Mouse (Mus musculus): ENCODE data around the gene 2410002F23Rik. TPM values are rescaled to one million over a fixed set of nuclear protein-coding genes. Genes with fewer than 3 reads are reported as not detected.
A peak's percentile ranks its signal among the peaks of the same experiment; 100 is the strongest.

The 2410002F23Rik gene
- polyA plus RNA-seq, 1 experiment from 2014 or later, result 264 TPM

GRCm38 (mm10) chr7:44254930-44255329 is 8.4 kb downstream of the 2410002F23Rik start:
- ATAC-seq, result no peak
- no peak overlapping the region for H3K9ac ChIP-seq (replicated peaks; ENCODE audit: low read depth, low read length)
- H3K4me3 ChIP-seq (replicated peaks; ENCODE audit: low read length), result no peak overlapping the region
- H3K4me2 ChIP-seq (ENCODE audit: low read length), result no peak overlapping the region
- H3K27ac ChIP-seq (ENCODE audit: low read length), result no peak overlapping the region
- 82% methylated on average over 6 of the region's 6 CpGs for WGBS
- H3K36me3 ChIP-seq (ENCODE audit: control insufficient read depth, insufficient read depth), result peaks cover 15% of the 10 kb centered on the region
- no peaks in the 10 kb centered on the region for H3K27me3 ChIP-seq (replicated peaks; ENCODE audit: control insufficient read depth, insufficient read depth, low read length)
- H3K4me1 ChIP-seq (replicated peaks; ENCODE audit: control insufficient read depth, insufficient read depth, low read length), result 0 out of 2 replicates have a peak, but pooled peaks cover 3% of the 10 kb centered on the region
- H3K9me3 ChIP-seq (ENCODE audit: control insufficient read depth, low read length), result no peaks in the 10 kb centered on the region

- Histone ChIP-seq H3K9ac (replicated peaks; ENCODE audit: low read depth, low read length) (no peak within 1 kb of the TSS), H3K9me3 (ENCODE audit: control insufficient read depth, low read length) (no peaks in the 10 kb centered on the region), H3K4me1 (replicated peaks; ENCODE audit: control insufficient read depth, insufficient read depth, low read length) (0 out of 2 replicates have a peak, but pooled peaks cover 3% of the 10 kb centered on the region), H3K27me3 (replicated peaks; ENCODE audit: control insufficient read depth, insufficient read depth, low read length) (peaks cover 4% of the 10 kb centered on the region; the same call in 1 of the 2 replicates), H3K36me3 (ENCODE audit: control insufficient read depth, insufficient read depth) (peaks cover 7% of the 10 kb centered on the region), H3K4me2 (ENCODE audit: low read length) (no peak within 1 kb of the TSS), H3K4me3 (replicated peaks; ENCODE audit: low read length) (no peak within 1 kb of the TSS), H3K27ac (ENCODE audit: low read length) (no peak within 1 kb of the TSS)
- no peak for ATAC-seq
- 79% methylated on average over 4 of the region's 4 CpGs for WGBS
Observed at GRCm38 (mm10) chr7:44257278-44257677, 10.8 kb downstream of the 2410002F23Rik start, which contains the start of gene Acp4. Acp4 (minus strand) TSS chr7:44257378.

GRCm38 (mm10) chr7:44260410-44260809 is 13.9 kb downstream of the 2410002F23Rik start:
- H3K27me3 ChIP-seq (replicated peaks; ENCODE audit: control insufficient read depth, insufficient read depth, low read length), result peaks cover 4% of the 10 kb centered on the region; the same call in 1 of the 2 replicates
- H3K36me3 ChIP-seq (ENCODE audit: control insufficient read depth, insufficient read depth), result no peaks in the 10 kb centered on the region
- H3K27ac ChIP-seq (ENCODE audit: low read length), result no peak overlapping the region
- no peak overlapping the region for H3K4me2 ChIP-seq (ENCODE audit: low read length)
- H3K4me3 ChIP-seq (replicated peaks; ENCODE audit: low read length), result no peak overlapping the region
- H3K4me1 ChIP-seq (replicated peaks; ENCODE audit: control insufficient read depth, insufficient read depth, low read length), result peaks cover 6% of the 10 kb centered on the region
- WGBS, result 74% methylated on average over 6 of the region's 6 CpGs
- ATAC-seq, result no peak
- no peak overlapping the region for H3K9ac ChIP-seq (replicated peaks; ENCODE audit: low read depth, low read length)
- H3K9me3 ChIP-seq (ENCODE audit: control insufficient read depth, low read length), result no peaks in the 10 kb centered on the region

GRCm38 (mm10) chr7:44261147-44261546 is 14.6 kb downstream of the 2410002F23Rik start, which contains the start of gene Gm15517:
Gm15517 (plus strand) TSS chr7:44261447.
- Histone ChIP-seq H3K27me3 (replicated peaks; ENCODE audit: control insufficient read depth, insufficient read depth, low read length) (peaks cover 4% of the 10 kb centered on the region; the same call in 1 of the 2 replicates), H3K36me3 (ENCODE audit: control insufficient read depth, insufficient read depth) (no peaks in the 10 kb centered on the region), H3K4me1 (replicated peaks; ENCODE audit: control insufficient read depth, insufficient read depth, low read length) (peaks cover 6% of the 10 kb centered on the region), H3K9ac (replicated peaks; ENCODE audit: low read depth, low read length) (no peak within 1 kb of the TSS), H3K4me2 (ENCODE audit: low read length) (no peak within 1 kb of the TSS), H3K9me3 (ENCODE audit: control insufficient read depth, low read length) (no peaks in the 10 kb centered on the region), H3K27ac (ENCODE audit: low read length) (no peak within 1 kb of the TSS), H3K4me3 (replicated peaks; ENCODE audit: low read length) (no peak within 1 kb of the TSS)
- ATAC-seq, result no peak
- WGBS, result 52% methylated on average over 5 of the region's 5 CpGs

- Histone ChIP-seq H3K36me3 (ENCODE audit: control insufficient read depth, insufficient read depth) (no peaks in the 10 kb centered on the region), H3K27me3 (replicated peaks; ENCODE audit: control insufficient read depth, insufficient read depth, low read length) (peaks cover 4% of the 10 kb centered on the region; the same call in 1 of the 2 replicates), H3K4me1 (replicated peaks; ENCODE audit: control insufficient read depth, insufficient read depth, low read length) (peaks cover 6% of the 10 kb centered on the region), H3K27ac (ENCODE audit: low read length) (no peak overlapping the region), H3K4me3 (replicated peaks; ENCODE audit: low read length) (peak overlapping the region; percentile 43), H3K4me2 (ENCODE audit: low read length) (peak overlapping the region; percentile 84), H3K9ac (replicated peaks; ENCODE audit: low read depth, low read length) (peak overlapping the region; percentile 65), H3K9me3 (ENCODE audit: control insufficient read depth, low read length) (no peaks in the 10 kb centered on the region)
- peak; percentile 72 for ATAC-seq
- WGBS, result 1% methylated on average over 34 of the region's 34 CpGs
Observed at GRCm38 (mm10) chr7:44262791-44263643, 16.5 kb downstream of the 2410002F23Rik start.

GRCm38 (mm10) chr7:44268117-44268516 is 21.6 kb downstream of the 2410002F23Rik start:
- no peak overlapping the region for H3K4me2 ChIP-seq (ENCODE audit: low read length)
- no peaks in the 10 kb centered on the region for H3K9me3 ChIP-seq (ENCODE audit: control insufficient read depth, low read length)
- ATAC-seq, result no peak
- H3K4me1 ChIP-seq (replicated peaks; ENCODE audit: control insufficient read depth, insufficient read depth, low read length), result peaks cover 4% of the 10 kb centered on the region
- no peaks in the 10 kb centered on the region for H3K36me3 ChIP-seq (ENCODE audit: control insufficient read depth, insufficient read depth)
- no peaks in the 10 kb centered on the region for H3K27me3 ChIP-seq (replicated peaks; ENCODE audit: control insufficient read depth, insufficient read depth, low read length)
- H3K9ac ChIP-seq (replicated peaks; ENCODE audit: low read depth, low read length), result no peak overlapping the region
- WGBS, result 82% methylated on average over 11 of the region's 11 CpGs
- no peak overlapping the region for H3K27ac ChIP-seq (ENCODE audit: low read length)
- no peak overlapping the region for H3K4me3 ChIP-seq (replicated peaks; ENCODE audit: low read length)

GRCm38 (mm10) chr7:44269397-44269796 is 22.9 kb downstream of the 2410002F23Rik start:
- Histone ChIP-seq H3K27ac (ENCODE audit: low read length) (no peak overlapping the region), H3K4me1 (replicated peaks; ENCODE audit: control insufficient read depth, insufficient read depth, low read length) (no peaks in the 10 kb centered on the region), H3K27me3 (replicated peaks; ENCODE audit: control insufficient read depth, insufficient read depth, low read length) (no peaks in the 10 kb centered on the region; the same call in 1 of the 2 replicates), H3K4me3 (replicated peaks; ENCODE audit: low read length) (no peak overlapping the region), H3K4me2 (ENCODE audit: low read length) (no peak overlapping the region), H3K9me3 (ENCODE audit: control insufficient read depth, low read length) (no peaks in the 10 kb centered on the region), H3K9ac (replicated peaks; ENCODE audit: low read depth, low read length) (no peak overlapping the region), H3K36me3 (ENCODE audit: control insufficient read depth, insufficient read depth) (no peaks in the 10 kb centered on the region)
- no peak for ATAC-seq
- 90% methylated on average over 2 of the region's 2 CpGs for WGBS

- Histone ChIP-seq H3K27me3 (replicated peaks; ENCODE audit: control insufficient read depth, insufficient read depth, low read length) (no peaks in the 10 kb centered on the region; the same call in 1 of the 2 replicates), H3K4me3 (replicated peaks; ENCODE audit: low read length) (no peak overlapping the region), H3K4me1 (replicated peaks; ENCODE audit: control insufficient read depth, insufficient read depth, low read length) (no peaks in the 10 kb centered on the region), H3K9ac (replicated peaks; ENCODE audit: low read depth, low read length) (no peak overlapping the region), H3K27ac (ENCODE audit: low read length) (no peak overlapping the region), H3K9me3 (ENCODE audit: control insufficient read depth, low read length) (no peaks in the 10 kb centered on the region), H3K36me3 (ENCODE audit: control insufficient read depth, insufficient read depth) (no peaks in the 10 kb centered on the region), H3K4me2 (ENCODE audit: low read length) (no peak overlapping the region)
- 0 out of 2 replicates have a peak, but pooled peaks have one; percentile 52 for ATAC-seq
- 63% methylated on average over 2 of the region's 2 CpGs for WGBS
Observed at GRCm38 (mm10) chr7:44271309-44271708, 24.8 kb downstream of the 2410002F23Rik start.

- Histone ChIP-seq H3K4me2 (ENCODE audit: low read length) (no peak overlapping the region), H3K27ac (ENCODE audit: low read length) (no peak overlapping the region), H3K9ac (replicated peaks; ENCODE audit: low read depth, low read length) (no peak overlapping the region), H3K9me3 (ENCODE audit: control insufficient read depth, low read length) (no peaks in the 10 kb centered on the region), H3K27me3 (replicated peaks; ENCODE audit: control insufficient read depth, insufficient read depth, low read length) (no peaks in the 10 kb centered on the region; the same call in 1 of the 2 replicates), H3K4me3 (replicated peaks; ENCODE audit: low read length) (no peak overlapping the region), H3K4me1 (replicated peaks; ENCODE audit: control insufficient read depth, insufficient read depth, low read length) (no peaks in the 10 kb centered on the region), H3K36me3 (ENCODE audit: control insufficient read depth, insufficient read depth) (no peaks in the 10 kb centered on the region)
- no peak for ATAC-seq
- WGBS, result 89% methylated on average over 7 of the region's 7 CpGs
Observed at GRCm38 (mm10) chr7:44272546-44272945, 26.0 kb downstream of the 2410002F23Rik start.

Measured in forebrain, embryonic 16.5 days (tissue).